Mouse (Mus musculus): ENCODE results near the gene Mpp1. TPM values are rescaled to one million over a fixed set of nuclear protein-coding genes. Genes with fewer than 3 reads are reported as not detected.

The Mpp1 gene
- polyA plus RNA-seq, 1 experiment from 2014 or later = 26.4 TPM

- H3K4me3 ChIP-seq = no peak overlapping the region
- H3K9me3 ChIP-seq (replicated peaks) = no peaks in the 10 kb centered on the region
- H3K27ac ChIP-seq (ENCODE audit: poor library complexity, severe bottlenecking) = no peak overlapping the region
- H3K9ac ChIP-seq = no peak overlapping the region
- H3K36me3 ChIP-seq = peaks cover 8% of the 10 kb centered on the region
- no peak overlapping the region for H3K4me2 ChIP-seq
- no peaks in the 10 kb centered on the region for H3K27me3 ChIP-seq (replicated peaks)
- ATAC-seq (ENCODE audit: insufficient number of reproducible peaks, low FRiP score) = no peak
- H3K4me1 ChIP-seq (replicated peaks) = no peaks in the 10 kb centered on the region
Observed at GRCm38 (mm10) chrX:75128333-75128980, 2.4 kb downstream of the Mpp1 start.

DNA sequence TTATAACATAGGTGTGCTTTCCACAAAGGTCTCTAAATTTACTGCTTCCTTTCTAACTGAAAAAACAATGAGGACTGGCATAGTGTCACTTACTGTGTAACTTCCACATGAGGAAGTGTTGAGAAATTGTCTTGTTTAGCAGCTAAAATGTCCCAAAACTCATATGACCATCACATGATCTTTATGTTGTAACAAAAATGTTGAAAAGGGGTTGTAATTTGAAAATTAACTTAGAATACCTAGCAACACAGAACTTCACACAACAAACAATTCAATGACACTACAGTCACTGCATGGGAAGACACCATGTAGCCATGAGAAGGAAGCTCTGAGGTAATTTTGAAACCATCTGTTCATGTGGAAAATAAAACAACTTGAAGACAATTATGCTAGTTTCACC lies 3.9 kb downstream of the Mpp1 start:
- ATAC-seq (ENCODE audit: insufficient number of reproducible peaks, low FRiP score) = no peak
- Histone ChIP-seq H3K36me3 (peaks cover 8% of the 10 kb centered on the region), H3K4me1 (replicated peaks) (no peaks in the 10 kb centered on the region), H3K27me3 (replicated peaks) (no peaks in the 10 kb centered on the region), H3K27ac (ENCODE audit: poor library complexity, severe bottlenecking) (no peak overlapping the region), H3K9me3 (replicated peaks) (no peaks in the 10 kb centered on the region), H3K4me2 (no peak overlapping the region), H3K4me3 (no peak overlapping the region), H3K9ac (no peak overlapping the region)

DNA sequence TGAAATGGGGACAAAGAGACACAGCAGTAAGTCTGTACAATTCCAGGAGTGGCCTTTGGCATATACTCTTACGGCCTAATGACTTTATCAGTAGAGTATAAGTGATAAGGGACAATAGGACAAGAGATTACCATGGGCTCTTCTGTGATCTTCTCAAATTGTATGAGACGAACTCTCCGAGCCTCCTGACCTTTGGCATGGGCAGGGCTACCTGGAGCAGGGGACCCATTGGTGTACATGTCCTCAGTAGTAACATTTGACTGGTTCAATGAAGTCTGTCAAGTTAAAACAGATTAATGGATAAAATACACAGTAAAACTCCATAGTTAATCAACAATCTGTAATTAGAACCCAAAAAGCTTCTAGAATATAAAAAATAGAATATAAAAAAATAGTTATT lies 5.2 kb downstream of the Mpp1 start:
- Histone ChIP-seq H3K4me2 (no peak overlapping the region), H3K4me3 (no peak overlapping the region), H3K9ac (no peak overlapping the region), H3K4me1 (replicated peaks) (no peaks in the 10 kb centered on the region), H3K27me3 (replicated peaks) (no peaks in the 10 kb centered on the region), H3K27ac (ENCODE audit: poor library complexity, severe bottlenecking) (no peak overlapping the region), H3K9me3 (replicated peaks) (no peaks in the 10 kb centered on the region), H3K36me3 (peaks cover 8% of the 10 kb centered on the region)
- 61% methylated on average over 3 of the region's 3 CpGs for WGBS
- ATAC-seq (ENCODE audit: insufficient number of reproducible peaks, low FRiP score) = no peak

DNA sequence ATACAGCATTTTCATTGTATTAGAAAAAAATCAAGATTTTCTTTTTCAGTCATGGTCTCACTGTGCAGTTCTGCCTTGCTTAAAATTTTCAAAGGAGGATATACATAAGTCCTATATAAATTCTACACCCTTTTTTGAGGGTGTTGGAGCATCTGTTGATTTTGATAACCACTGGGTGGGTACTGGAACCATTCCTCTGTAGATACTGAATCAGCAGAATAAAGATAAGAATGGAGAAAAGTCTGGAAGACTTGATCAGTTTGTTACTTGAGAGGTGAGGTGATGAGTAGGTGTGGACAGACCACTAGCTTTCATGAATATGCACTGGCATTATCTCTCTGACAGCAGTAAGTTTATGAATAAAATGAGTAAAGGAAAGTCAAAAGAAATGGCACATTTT lies 15.3 kb downstream of the Mpp1 start:
- no peak overlapping the region for H3K9ac ChIP-seq
- H3K9me3 ChIP-seq (replicated peaks) = no peaks in the 10 kb centered on the region
- H3K4me2 ChIP-seq = no peak overlapping the region
- H3K4me3 ChIP-seq = no peak overlapping the region
- peaks cover 2% of the 10 kb centered on the region; the same call in 1 of the 2 replicates for H3K36me3 ChIP-seq
- no peaks in the 10 kb centered on the region for H3K4me1 ChIP-seq (replicated peaks)
- H3K27ac ChIP-seq (ENCODE audit: poor library complexity, severe bottlenecking) = no peak overlapping the region
- no peaks in the 10 kb centered on the region for H3K27me3 ChIP-seq (replicated peaks)
- no peak for ATAC-seq (ENCODE audit: insufficient number of reproducible peaks, low FRiP score)

- Histone ChIP-seq H3K27me3 (replicated peaks) (no peaks in the 10 kb centered on the region), H3K4me3 (no peak overlapping the region), H3K9ac (no peak overlapping the region), H3K4me1 (replicated peaks) (no peaks in the 10 kb centered on the region), H3K27ac (ENCODE audit: poor library complexity, severe bottlenecking) (no peak overlapping the region), H3K4me2 (no peak overlapping the region), H3K36me3 (peaks cover 59% of the 10 kb centered on the region), H3K9me3 (replicated peaks) (no peaks in the 10 kb centered on the region)
- 78% methylated on average over 6 of the region's 6 CpGs for WGBS
- no peak for ATAC-seq (ENCODE audit: insufficient number of reproducible peaks, low FRiP score)
Observed at GRCm38 (mm10) chrX:75102293-75102692, 28.5 kb downstream of the Mpp1 start.

DNA sequence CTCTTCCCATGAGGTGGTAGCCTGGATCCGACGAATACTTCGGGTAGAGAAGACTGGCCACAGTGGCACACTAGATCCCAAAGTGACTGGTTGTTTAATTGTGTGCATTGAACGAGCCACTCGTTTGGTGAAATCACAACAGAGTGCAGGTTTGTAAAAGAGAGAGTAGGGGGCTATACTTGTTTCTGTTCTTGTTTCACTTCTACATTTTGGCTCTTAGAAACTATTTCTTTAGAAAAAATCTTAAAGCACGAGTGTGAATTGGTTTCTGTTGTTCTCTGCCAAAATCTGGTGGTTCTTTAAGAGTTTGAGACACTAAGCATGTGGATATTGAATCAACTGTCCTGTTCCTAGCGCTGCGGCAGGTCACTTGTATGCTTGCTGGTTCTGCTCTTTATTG lies 32.0 kb downstream of the Mpp1 start:
- Histone ChIP-seq H3K4me2 (no peak overlapping the region), H3K4me3 (no peak overlapping the region), H3K9me3 (replicated peaks) (no peaks in the 10 kb centered on the region), H3K27ac (ENCODE audit: poor library complexity, severe bottlenecking) (no peak overlapping the region), H3K27me3 (replicated peaks) (no peaks in the 10 kb centered on the region), H3K9ac (no peak overlapping the region), H3K36me3 (peaks cover 32% of the 10 kb centered on the region), H3K4me1 (replicated peaks) (no peaks in the 10 kb centered on the region)
- no peak for ATAC-seq (ENCODE audit: insufficient number of reproducible peaks, low FRiP score)
- 87% methylated on average over 8 of the region's 8 CpGs for WGBS

- Histone ChIP-seq H3K27me3 (replicated peaks) (no peaks in the 10 kb centered on the region), H3K36me3 (peaks cover 24% of the 10 kb centered on the region), H3K4me2 (peak overlapping the region; percentile 59), H3K27ac (ENCODE audit: poor library complexity, severe bottlenecking) (peak overlapping the region; percentile 76), H3K4me1 (replicated peaks) (no peaks in the 10 kb centered on the region), H3K4me3 (peak overlapping the region; percentile 59), H3K9me3 (replicated peaks) (no peaks in the 10 kb centered on the region; the same call in 1 of the 2 replicates), H3K9ac (peak overlapping the region; percentile 36; the same call in 1 of the 2 replicates)
- ATAC-seq (ENCODE audit: insufficient number of reproducible peaks, low FRiP score) = peak; percentile 6; the same call in 1 of the 2 replicates
- 18% methylated on average over 23 of the region's 23 CpGs for WGBS
Observed at GRCm38 (mm10) chrX:75096163-75096770, 34.5 kb downstream of the Mpp1 start.

DNA sequence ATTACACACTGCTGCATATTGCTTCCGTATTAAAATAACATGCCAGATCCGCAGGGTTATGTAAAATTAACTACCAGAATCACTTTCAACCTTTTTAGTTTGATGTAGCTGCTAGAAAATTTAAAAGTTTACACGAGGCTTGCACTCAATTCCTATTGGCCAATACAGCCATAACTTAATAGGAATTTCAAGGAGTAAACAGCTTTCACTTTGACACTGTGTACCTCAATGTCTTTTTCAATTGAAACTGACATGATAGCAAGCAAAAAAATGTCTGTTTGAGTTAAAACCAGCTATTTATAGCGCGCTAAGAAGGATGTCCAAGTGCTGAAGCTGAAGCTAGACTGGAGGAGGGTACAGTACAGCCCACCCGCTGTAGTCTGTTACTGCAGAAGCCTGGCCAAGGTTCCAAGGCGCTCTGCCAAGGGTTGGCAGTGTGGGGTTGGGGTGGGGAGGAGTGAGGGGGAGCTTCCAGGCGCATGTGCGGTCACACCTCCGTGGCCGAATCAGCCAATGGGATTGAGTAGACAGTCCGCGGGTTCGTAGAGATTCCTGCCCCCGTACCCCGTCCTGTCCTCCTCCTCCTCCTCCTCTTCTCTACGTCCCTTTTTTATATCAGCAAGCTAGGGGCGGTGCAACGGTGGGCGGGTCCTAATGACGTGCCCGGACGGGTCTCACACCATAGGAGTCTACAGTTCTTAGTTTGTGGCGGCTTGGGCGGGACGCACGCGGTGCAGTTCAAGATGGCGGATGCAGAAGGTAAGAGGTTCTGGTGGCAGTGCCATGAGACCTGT lies 35.2 kb downstream of the Mpp1 start, which contains the start of gene Dkc1:
TSS of gene Dkc1 (plus strand) at position 486 of the 794 bp plus-strand sequence.
- peak within 1 kb of the TSS; percentile 59 for H3K4me3 ChIP-seq
- H3K27ac ChIP-seq (ENCODE audit: poor library complexity, severe bottlenecking) = peak within 1 kb of the TSS; percentile 76
- no peaks in the 10 kb centered on the region for H3K27me3 ChIP-seq (replicated peaks)
- H3K4me1 ChIP-seq (replicated peaks) = no peaks in the 10 kb centered on the region
- ATAC-seq (ENCODE audit: insufficient number of reproducible peaks, low FRiP score) = peak; percentile 100
- peaks cover 17% of the 10 kb centered on the region for H3K36me3 ChIP-seq
- peak within 1 kb of the TSS; percentile 36; the same call in 1 of the 2 replicates for H3K9ac ChIP-seq
- H3K9me3 ChIP-seq (replicated peaks) = no peaks in the 10 kb centered on the region; the same call in 1 of the 2 replicates
- H3K4me2 ChIP-seq = peak within 1 kb of the TSS; percentile 59
- 12% methylated on average over 29 of the region's 29 CpGs for WGBS

GRCm38 (mm10) chrX:75085654-75086053 lies 45.2 kb downstream of the Mpp1 start:
- no peak for ATAC-seq (ENCODE audit: insufficient number of reproducible peaks, low FRiP score)
- no peak overlapping the region for H3K4me3 ChIP-seq
- WGBS = 23% methylated on average over 1 of the region's 1 CpGs
- H3K9ac ChIP-seq = no peak overlapping the region
- H3K36me3 ChIP-seq = no peaks in the 10 kb centered on the region
- H3K4me1 ChIP-seq (replicated peaks) = no peaks in the 10 kb centered on the region
- H3K9me3 ChIP-seq (replicated peaks) = no peaks in the 10 kb centered on the region
- no peaks in the 10 kb centered on the region for H3K27me3 ChIP-seq (replicated peaks)
- H3K27ac ChIP-seq (ENCODE audit: poor library complexity, severe bottlenecking) = no peak overlapping the region
- no peak overlapping the region for H3K4me2 ChIP-seq

DNA sequence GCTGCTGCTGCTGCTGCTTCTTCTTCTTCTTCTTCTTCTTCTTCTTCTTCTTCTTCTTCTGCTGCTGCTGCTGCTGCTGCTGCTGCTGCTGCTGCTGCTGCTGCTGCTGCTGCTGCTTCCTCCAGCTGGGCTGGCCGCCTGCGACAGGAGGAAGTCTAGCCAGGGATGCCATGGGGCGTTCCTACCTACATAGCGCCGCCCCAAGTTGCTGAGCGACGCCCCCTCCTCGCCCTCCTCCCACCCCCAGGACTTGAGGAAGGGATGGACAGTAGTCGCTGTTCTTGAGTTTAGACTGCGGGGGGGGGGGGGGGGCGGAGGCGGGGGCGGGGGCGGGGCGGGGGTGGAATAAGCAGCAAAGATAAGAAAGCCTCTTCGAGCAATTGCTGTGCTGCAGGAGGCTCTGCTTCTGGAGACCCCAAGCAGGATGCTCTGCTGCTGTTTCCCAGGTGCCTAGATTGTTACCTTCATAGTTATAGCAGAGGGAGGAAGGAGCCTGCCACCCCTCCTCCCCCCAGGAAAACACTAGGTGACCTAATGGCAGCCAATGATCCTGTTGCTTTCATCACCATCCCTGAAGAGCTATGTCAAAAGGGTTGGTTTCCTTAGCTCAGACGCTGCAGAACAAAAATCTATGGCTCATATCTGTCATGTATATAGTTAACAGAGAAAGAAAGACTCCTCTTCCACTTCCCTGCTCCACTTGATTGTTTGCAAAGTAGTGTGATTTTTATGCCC lies 45.9 kb downstream of the Mpp1 start, which contains the start of gene Gab3:
TSS of gene Gab3 (minus strand) at position 685 of the 735 bp plus-strand sequence.
- H3K9me3 ChIP-seq (replicated peaks) = no peaks in the 10 kb centered on the region
- ATAC-seq (ENCODE audit: insufficient number of reproducible peaks, low FRiP score) = peak; percentile 87
- H3K27me3 ChIP-seq (replicated peaks) = no peaks in the 10 kb centered on the region
- peak within 1 kb of the TSS; percentile 70 for H3K4me2 ChIP-seq
- whole genome bisulfite sequencing = 8% methylated on average over 10 of the region's 17 CpGs
- no peak within 1 kb of the TSS for H3K27ac ChIP-seq (ENCODE audit: poor library complexity, severe bottlenecking)
- H3K4me1 ChIP-seq (replicated peaks) = no peaks in the 10 kb centered on the region
- H3K4me3 ChIP-seq = peak within 1 kb of the TSS; percentile 64
- peak within 1 kb of the TSS; percentile 35; the same call in 1 of the 2 replicates for H3K9ac ChIP-seq
- H3K36me3 ChIP-seq = no peaks in the 10 kb centered on the region

All from heart, embryonic 12.5 days (tissue).